Comparison of ENCODE assay signal across 17 mouse cellular contexts in genomic region chr2:174063074-174063473, GRCm38 (mm10). TPM values are rescaled to one million over a fixed set of nuclear protein-coding genes. Genes with fewer than 3 reads are reported as not detected.
DNase-seq lines count a peak whose midpoint lies in the region; ATAC-seq and TF ChIP-seq lines count a peak whose summit lies in the region.
"Had no signal": no experiment of that assay in that cellular context is flagged by ENCODE, and none has a peak within 500 bp of the region (broad histone marks: within the 10 kb centered on the region; RNA-seq: fewer than 3 reads in every experiment).

No protein-coding gene starts in this region.

- H3K36me3 ChIP-seq in hindbrain, embryonic 12.5 days = no peaks in the 10 kb centered on the region
- no peaks in the 10 kb centered on the region for H3K36me3 ChIP-seq in hindbrain, embryonic 16.5 days (ENCODE audit: control insufficient read depth, insufficient read depth, low read length)
- no peaks in the 10 kb centered on the region for H3K36me3 ChIP-seq in embryonic facial prominence, embryonic 15.5 days
- H3K36me3 ChIP-seq in stomach, postnatal 0 days (ENCODE audit: control insufficient read depth, insufficient read depth, low read length) = no peaks in the 10 kb centered on the region
- H3K36me3 ChIP-seq: midbrain, embryonic 12.5 days had no signal

- TF ChIP-seq EP300 in stomach, postnatal 0 days (optimal IDR thresholded peaks at IDR 0.05) = no peak

- no peaks in the 10 kb centered on the region for H3K9me3 ChIP-seq in hindbrain, embryonic 12.5 days (replicated peaks)
- H3K9me3 ChIP-seq in hindbrain, embryonic 16.5 days (ENCODE audit: control insufficient read depth, low read length) = no peaks in the 10 kb centered on the region
- no peaks in the 10 kb centered on the region for H3K9me3 ChIP-seq in embryonic facial prominence, embryonic 15.5 days (replicated peaks)
- no peaks in the 10 kb centered on the region for H3K9me3 ChIP-seq in stomach, postnatal 0 days (ENCODE audit: control insufficient read depth, low read length)
- H3K9me3 ChIP-seq: midbrain, embryonic 12.5 days had no signal

- intact Hi-C loops in left cerebral cortex, postnatal 36 days (cut with DNase I) = no loop called here

- H3K4me1 ChIP-seq in hindbrain, embryonic 12.5 days = peaks cover 3% of the 10 kb centered on the region
- H3K4me1 ChIP-seq in hindbrain, embryonic 16.5 days (ENCODE audit: control insufficient read depth, insufficient read depth, low read depth, low read length) = no peaks in the 10 kb centered on the region
- peaks cover 26% of the 10 kb centered on the region for H3K4me1 ChIP-seq in embryonic facial prominence, embryonic 15.5 days
- H3K4me1 ChIP-seq in stomach, postnatal 0 days (replicated peaks; ENCODE audit: control insufficient read depth, insufficient read depth) = no peaks in the 10 kb centered on the region

- no peak for ATAC-seq in hindbrain, embryonic 12.5 days (ENCODE audit: low FRiP score)
- no peak for ATAC-seq in hindbrain, embryonic 16.5 days
- no peak for ATAC-seq in embryonic facial prominence, embryonic 15.5 days (ENCODE audit: insufficient number of reproducible peaks, low FRiP score, low TSS enrichment, low read depth)
- peak; percentile 43; the same call in 1 of the 2 replicates for ATAC-seq in stomach, postnatal 0 days (ENCODE audit: low FRiP score, low TSS enrichment)

- H3K4me2 ChIP-seq in hindbrain, embryonic 12.5 days (replicated peaks) = no peak overlapping the region
- no peak overlapping the region for H3K4me2 ChIP-seq in hindbrain, embryonic 16.5 days (ENCODE audit: low read length)
- no peak overlapping the region for H3K4me2 ChIP-seq in embryonic facial prominence, embryonic 15.5 days (replicated peaks)
- H3K4me2 ChIP-seq in stomach, postnatal 0 days (replicated peaks; ENCODE audit: low read depth) = no peak overlapping the region
- H3K4me2 ChIP-seq: midbrain, embryonic 12.5 days had no signal

- DNase-seq in gastrocnemius, postnatal 25 days = peak; percentile 33
- DNase-seq in stomach, postnatal 0 days (ENCODE audit: low spot score) = peak; percentile 25
- DNase-seq in left cerebral cortex, postnatal 36 days (ENCODE audit: low spot score in 2 of 2) = no peak
- no peak for DNase-seq in cerebellum, postnatal 25 days
- DNase-seq: adrenal gland, postnatal 14 days; cerebellum, adult 9-10 months; kidney, adult 11 months; lung, adult 2 months; right cerebral cortex, adult 18-20 months had no signal

- TF ChIP-seq CTCF in stomach, postnatal 0 days (IDR thresholded peaks at IDR 0.05; ENCODE audit: low read depth) = no peak

- no peak overlapping the region for H3K9ac ChIP-seq in hindbrain, embryonic 12.5 days
- no peak overlapping the region for H3K9ac ChIP-seq in hindbrain, embryonic 16.5 days (ENCODE audit: low read depth, low read length)
- no peak overlapping the region for H3K9ac ChIP-seq in embryonic facial prominence, embryonic 15.5 days
- H3K9ac ChIP-seq in stomach, postnatal 0 days (ENCODE audit: low read length) = no peak overlapping the region
- H3K9ac ChIP-seq: midbrain, embryonic 12.5 days had no signal

- 77% methylated on average over 6 of the region's 6 CpGs for WGBS in hindbrain, embryonic 12.5 days
- 83% methylated on average over 6 of the region's 6 CpGs for WGBS in hindbrain, embryonic 16.5 days
- 63% methylated on average over 6 of the region's 6 CpGs for WGBS in embryonic facial prominence, embryonic 15.5 days
- 51% methylated on average over 6 of the region's 6 CpGs for WGBS in stomach, postnatal 0 days

- H3K4me3 ChIP-seq in hindbrain, embryonic 12.5 days = no peak overlapping the region
- no peak overlapping the region for H3K4me3 ChIP-seq in hindbrain, embryonic 16.5 days (ENCODE audit: low read length)
- H3K4me3 ChIP-seq in embryonic facial prominence, embryonic 15.5 days (replicated peaks) = no peak overlapping the region
- H3K4me3 ChIP-seq in stomach, postnatal 0 days (ENCODE audit: low read depth, low read length) = no peak overlapping the region
- H3K4me3 ChIP-seq: erythroblast, embryonic 14.5 days; left cerebral cortex, adult 2 months; midbrain, embryonic 12.5 days; myocyte had no signal

- no peaks in the 10 kb centered on the region for H3K27me3 ChIP-seq in hindbrain, embryonic 12.5 days
- H3K27me3 ChIP-seq in hindbrain, embryonic 16.5 days (replicated peaks; ENCODE audit: control insufficient read depth, insufficient read depth, low read length) = no peaks in the 10 kb centered on the region
- H3K27me3 ChIP-seq in embryonic facial prominence, embryonic 15.5 days = no peaks in the 10 kb centered on the region
- no peaks in the 10 kb centered on the region for H3K27me3 ChIP-seq in stomach, postnatal 0 days (ENCODE audit: control insufficient read depth, insufficient read depth, low read length)
- H3K27me3 ChIP-seq: midbrain, embryonic 12.5 days had no signal

- H3K27ac ChIP-seq in hindbrain, embryonic 12.5 days = peak overlapping the region; percentile 12; the same call in 1 of the 2 replicates
- H3K27ac ChIP-seq in hindbrain, embryonic 16.5 days (ENCODE audit: low read depth, low read length) = no peak overlapping the region
- H3K27ac ChIP-seq in embryonic facial prominence, embryonic 15.5 days (replicated peaks) = peak overlapping the region; percentile 71
- H3K27ac ChIP-seq in stomach, postnatal 0 days (replicated peaks) = no peak overlapping the region; the same call in 1 of the 2 replicates
- H3K27ac ChIP-seq: left cerebral cortex, adult 2 months; macrophage; midbrain, embryonic 12.5 days had no signal

RNA-seq across cellular contexts. Expression of gene Stx16, which starts 13.0 kb away (rescaled TPM):
- 12.8 and 13.5 TPM in 2 replicates for polyA plus RNA-seq in hindbrain, embryonic 12.5 days (2016; fragmentation: Nextera tagmentation; extraction: Ambion mirVana)
- polyA plus RNA-seq in hindbrain, embryonic 16.5 days (2015; fragmentation: Nextera tagmentation; extraction: Ambion mirVana) = 11.2 and 12.1 TPM in 2 replicates
- polyA plus RNA-seq in embryonic facial prominence, embryonic 15.5 days (2015; fragmentation: Nextera tagmentation; extraction: Ambion mirVana) = 11.8 and 13.4 TPM in 2 replicates
- 10 to 100 TPM; 22.1 to 22.9 TPM for total RNA-seq in gastrocnemius, postnatal 25 days (2021)
- 3.6 and 4.1 TPM in 2 replicates for polyA plus RNA-seq in stomach, postnatal 0 days (2015; fragmentation: Nextera tagmentation; extraction: Ambion mirVana)
- total RNA-seq in left cerebral cortex, postnatal 36 days (2021) = 10 to 100 TPM; 51.0 to 65.6 TPM

RNA-seq across cellular contexts. Expression of gene Npepl1, which starts 47.1 kb away (rescaled TPM):
- 27.0 and 29.0 TPM in 2 replicates for polyA plus RNA-seq in hindbrain, embryonic 12.5 days (2016; fragmentation: Nextera tagmentation; extraction: Ambion mirVana)
- 15.2 and 18.1 TPM in 2 replicates for polyA plus RNA-seq in hindbrain, embryonic 16.5 days (2015; fragmentation: Nextera tagmentation; extraction: Ambion mirVana)
- 66.8 and 74.4 TPM in 2 replicates for polyA plus RNA-seq in embryonic facial prominence, embryonic 15.5 days (2015; fragmentation: Nextera tagmentation; extraction: Ambion mirVana)
- total RNA-seq in gastrocnemius, postnatal 25 days (2021) = 10 to 100 TPM; 52.0 to 58.8 TPM
- polyA plus RNA-seq in stomach, postnatal 0 days (2015; fragmentation: Nextera tagmentation; extraction: Ambion mirVana) = 41.0 and 44.6 TPM in 2 replicates
- total RNA-seq in left cerebral cortex, postnatal 36 days (2021) = 10 to 100 TPM; 12.1 to 12.4 TPM

Comparison
In these comparisons a context has a peak if more than half of its experiments do, and no peak if none do; other contexts are left out.
1. H3K27ac ChIP-seq: peak in hindbrain, embryonic 12.5 days (single experiment) and embryonic facial prominence, embryonic 15.5 days (single experiment); none in hindbrain, embryonic 16.5 days (single experiment) and stomach, postnatal 0 days (single experiment).
2. DNase-seq: peak in gastrocnemius, postnatal 25 days (single experiment) and stomach, postnatal 0 days (single experiment); none in left cerebral cortex, postnatal 36 days (0 of 2) and cerebellum, postnatal 25 days (0 of 2).